Mouse (Mus musculus): ENCODE results near the gene Cux1.

DNA sequence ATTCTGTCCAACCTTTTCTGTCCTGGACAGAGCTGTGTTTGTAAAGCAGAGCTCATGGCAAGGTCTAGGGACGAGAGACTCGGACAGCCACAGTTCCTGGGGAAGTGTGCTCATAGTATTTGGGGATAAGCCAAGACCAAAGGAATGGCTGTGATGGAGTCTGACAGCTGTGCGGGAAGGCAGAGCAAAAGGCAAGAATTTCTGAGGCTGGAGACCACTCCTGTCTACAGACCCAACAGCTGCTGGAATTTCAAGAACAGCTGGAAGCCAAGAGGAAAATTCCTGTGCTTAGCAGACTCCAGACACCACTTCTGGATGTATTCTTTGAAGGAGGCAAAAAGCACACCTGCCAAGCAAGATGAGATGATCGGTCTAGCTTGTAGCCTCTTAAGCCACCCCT lies 297.4 kb downstream of the Cux1 start:
- TF ChIP-seq FLI1 (IDR thresholded peaks at IDR 0.05; ENCODE audit: low read length), result no peak
- TF ChIP-seq GATA1 (IDR thresholded peaks at IDR 0.05; ENCODE audit: borderline replicate concordance, low read length), result no peak
